Mouse (Mus musculus) ES-Bruce4 (cell line): Measurements from ENCODE around the gene Prkag2. TPM values are rescaled to one million over a fixed set of nuclear protein-coding genes. Genes with fewer than 3 reads are reported as not detected.

Experiments used
- H3K27ac ChIP-seq: 2 replicates; pipeline ENCODE4 v1.5.1; 2012; ENCODE audit warnings: low read length, inconsistent platforms; ENCODE audit not compliant: insufficient read depth
- H3K27me3 ChIP-seq: 2 replicates; pipeline ENCODE4 v1.6.1; 2012; ENCODE audit warnings: mild to moderate bottlenecking, low read length, inconsistent platforms; ENCODE audit not compliant: control insufficient read depth, poor library complexity, insufficient read depth, severe bottlenecking
- H3K36me3 ChIP-seq: 2 replicates; pipeline ENCODE4 v1.6.1; 2012; ENCODE audit warnings: inconsistent platforms, mild to moderate bottlenecking, low read length, moderate library complexity; ENCODE audit not compliant: control insufficient read depth, poor library complexity, insufficient read depth, severe bottlenecking
- H3K4me1 ChIP-seq: one replicate; pipeline ENCODE4 v1.8.1; 2011; ENCODE audit warnings: low read length; ENCODE audit not compliant: control insufficient read depth, insufficient read depth
- H3K4me3 ChIP-seq: 2 replicates; pipeline ENCODE4 v1.5.1; 2011; ENCODE audit warnings: low read depth, mild to moderate bottlenecking, low read length
- H3K9ac ChIP-seq: 2 replicates; pipeline ENCODE4 v1.6.1; 2012; ENCODE audit warnings: low read depth, mild to moderate bottlenecking, inconsistent platforms; ENCODE audit not compliant: poor library complexity, severe bottlenecking
- H3K9me3 ChIP-seq: replicated peaks from 2 replicates; pipeline ENCODE4 v1.6.1; 2012; ENCODE audit warnings: mild to moderate bottlenecking, low read length, inconsistent platforms; ENCODE audit not compliant: control insufficient read depth, poor library complexity, insufficient read depth, severe bottlenecking
- CTCF ChIP-seq: IDR thresholded peaks from one replicate; pipeline ENCODE4 v1.8.1; 2011; ENCODE audit warnings: low read depth, low read length
- EP300 ChIP-seq: IDR thresholded peaks from 2 replicates; pipeline ENCODE4 v1.6.1; 2011; ENCODE audit warnings: low read depth, low read length; ENCODE audit not compliant: insufficient read depth
- POLR2A ChIP-seq: IDR thresholded peaks from one replicate; pipeline ENCODE4 v1.8.1; 2011; ENCODE audit warnings: low read length; ENCODE audit not compliant: insufficient read depth
- polyA plus RNA-seq: library from polyadenylated mRNA; stranded (reverse); fragments of >200 nt; gene quantifications from 2 replicates; pipeline ENCODE4 v1.2.4, GENCODE M21; 2011; ENCODE audit warnings: low read depth; ENCODE audit not compliant: missing spikeins, insufficient read depth, insufficient read length

Prkag2 gene
- polyA plus RNA-seq, 1 experiment: 22.0 TPM

GRCm38 (mm10) chr5:25025309-25026019 lies 75.0 kb downstream of the Prkag2 start:
- Histone ChIP-seq H3K4me1 (no peaks in the 10 kb centered on the region), H3K4me3 (no peak overlapping the region), H3K27me3 (no peaks in the 10 kb centered on the region), H3K27ac (no peak overlapping the region), H3K36me3 (no peaks in the 10 kb centered on the region), H3K9ac (no peak overlapping the region), H3K9me3 (no peaks in the 10 kb centered on the region)
- TF ChIP-seq CTCF (no peak), POLR2A (no peak), EP300 (no peak)

- Histone ChIP-seq H3K9ac (no peak overlapping the region), H3K36me3 (no peaks in the 10 kb centered on the region), H3K4me3 (no peak overlapping the region), H3K4me1 (no peaks in the 10 kb centered on the region), H3K27ac (no peak overlapping the region), H3K27me3 (no peaks in the 10 kb centered on the region), H3K9me3 (no peaks in the 10 kb centered on the region)
- peak; percentile 67 for TF ChIP-seq CTCF
- no peak for TF ChIP-seq EP300
Measured at GRCm38 (mm10) chr5:25022904-25023303, 77.5 kb downstream of the Prkag2 start.

DNA sequence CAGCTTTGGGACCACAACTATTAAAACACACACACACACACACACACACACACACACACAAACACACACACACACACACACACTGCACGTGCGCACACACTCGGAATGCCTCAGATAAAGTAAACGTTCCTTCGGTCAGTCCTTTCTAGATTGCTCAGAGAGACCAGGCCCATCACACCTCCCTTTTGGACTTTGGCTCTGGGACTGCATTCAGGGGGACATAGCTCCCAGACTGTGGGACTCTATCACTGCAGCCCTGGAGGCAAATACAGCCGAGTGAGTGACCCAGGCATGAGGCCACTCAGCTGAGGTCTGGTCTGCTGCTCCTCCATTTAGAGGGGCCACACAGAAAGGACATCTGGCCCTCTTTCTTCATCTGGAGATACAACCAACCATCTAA lies 81.2 kb downstream of the Prkag2 start:
- Histone ChIP-seq H3K4me1 (no peaks in the 10 kb centered on the region), H3K27me3 (no peaks in the 10 kb centered on the region), H3K9me3 (no peaks in the 10 kb centered on the region), H3K9ac (no peak overlapping the region), H3K36me3 (no peaks in the 10 kb centered on the region), H3K4me3 (no peak overlapping the region), H3K27ac (no peak overlapping the region)
- no peak for TF ChIP-seq POLR2A
- TF ChIP-seq EP300: no peak
- TF ChIP-seq CTCF: no peak

GRCm38 (mm10) chr5:25012134-25012533 lies 88.3 kb downstream of the Prkag2 start:
- H3K4me3 ChIP-seq: no peak overlapping the region
- no peaks in the 10 kb centered on the region for H3K36me3 ChIP-seq

GRCm38 (mm10) chr5:25011019-25011485 lies 89.4 kb downstream of the Prkag2 start:
- Histone ChIP-seq H3K9me3 (no peaks in the 10 kb centered on the region), H3K4me1 (peaks cover 14% of the 10 kb centered on the region), H3K9ac (peak overlapping the region; percentile 8; the same call in 1 of the 2 replicates), H3K36me3 (no peaks in the 10 kb centered on the region), H3K27me3 (no peaks in the 10 kb centered on the region), H3K27ac (no peak overlapping the region), H3K4me3 (no peak overlapping the region)
- no peak for TF ChIP-seq EP300
- TF ChIP-seq POLR2A: no peak
- TF ChIP-seq CTCF: peak; percentile 96

More at GRCm38 (mm10) chr5:25012134-25012533, 88.3 kb downstream of the Prkag2 start:
- H3K9me3 ChIP-seq: no peaks in the 10 kb centered on the region
- no peaks in the 10 kb centered on the region for H3K27me3 ChIP-seq
- no peak overlapping the region for H3K9ac ChIP-seq
- no peak overlapping the region for H3K27ac ChIP-seq
- TF ChIP-seq POLR2A (no peak), CTCF (no peak), EP300 (no peak)
- H3K4me1 ChIP-seq: peaks cover 11% of the 10 kb centered on the region

GRCm38 (mm10) chr5:25010438-25010892 lies 90.0 kb downstream of the Prkag2 start:
- no peaks in the 10 kb centered on the region for H3K27me3 ChIP-seq
- H3K27ac ChIP-seq: peak overlapping the region; percentile 91
- peaks cover 16% of the 10 kb centered on the region for H3K4me1 ChIP-seq
- TF ChIP-seq EP300: peak; percentile 85
- TF ChIP-seq POLR2A: no peak
- peak; percentile 82 for TF ChIP-seq CTCF
- no peak overlapping the region for H3K4me3 ChIP-seq
- no peaks in the 10 kb centered on the region for H3K36me3 ChIP-seq
- no peaks in the 10 kb centered on the region for H3K9me3 ChIP-seq
- H3K9ac ChIP-seq: peak overlapping the region; percentile 8; the same call in 1 of the 2 replicates
